Mouse (Mus musculus) G1E (cell line): ENCODE data around the gene Cda. TPM values are rescaled to one million over a fixed set of nuclear protein-coding genes. Genes with fewer than 3 reads are reported as not detected.

Experiments used
- ATAC-seq: 2 replicates; pipeline ENCODE4 v1.8.0; 2016; ENCODE audit warnings: mild to moderate bottlenecking; ENCODE audit not compliant: insufficient number of reproducible peaks, poor library complexity, low FRiP score, severe bottlenecking; ENCODE audit errors: extremely low read depth
- DNase-seq: peaks from one replicate; pipeline ENCODE4 v3.0.0; 2012; ENCODE audit warnings: low spot score
- H3K27me3 ChIP-seq: 2 replicates; pipeline ENCODE4 v1.6.1; 2012; ENCODE audit warnings: mild to moderate bottlenecking, low read length, inconsistent platforms; ENCODE audit not compliant: insufficient read depth
- H3K36me3 ChIP-seq: replicated peaks from 2 replicates; pipeline ENCODE3; 2012; ENCODE audit warnings: mild to moderate bottlenecking, inconsistent platforms
- H3K4me1 ChIP-seq: 2 replicates; pipeline ENCODE4 v1.6.1; 2012; ENCODE audit warnings: low read depth, low read length, inconsistent platforms, mixed read lengths; ENCODE audit not compliant: insufficient read depth
- H3K4me3 ChIP-seq: 2 replicates; pipeline ENCODE4 v1.5.1; 2012; ENCODE audit warnings: low read depth, mild to moderate bottlenecking, inconsistent platforms, low read length, moderate library complexity, mixed read lengths
- H3K9me3 ChIP-seq: replicated peaks from 2 replicates; pipeline ENCODE4 v1.6.1; 2012; ENCODE audit warnings: inconsistent platforms
- CTCF ChIP-seq: IDR thresholded peaks from 2 replicates; pipeline ENCODE4 v1.5.1; 2012; ENCODE audit warnings: low read depth, low read length, inconsistent platforms, mixed read lengths
- GATA1 ChIP-seq: IDR thresholded peaks from 2 replicates; pipeline ENCODE4 v1.6.1; 2012; ENCODE audit warnings: borderline replicate concordance, low read length, inconsistent platforms, mixed read lengths
- GATA2 ChIP-seq: IDR thresholded peaks from 2 replicates; pipeline ENCODE4 v1.6.1; 2012; ENCODE audit warnings: low read depth, low read length, inconsistent platforms, borderline replicate concordance
- POLR2AphosphoS5 ChIP-seq: IDR thresholded peaks from 2 replicates; pipeline ENCODE4 v1.6.1; 2012; ENCODE audit warnings: low read depth, low read length, inconsistent platforms; ENCODE audit not compliant: insufficient replicate concordance
- TAL1 ChIP-seq: conservative IDR thresholded peaks from 2 replicates; pipeline ENCODE4 v1.6.1; 2012; ENCODE audit warnings: low read depth, low read length, inconsistent platforms, mixed read lengths
- polyA plus RNA-seq: library from polyadenylated mRNA; stranded (reverse); fragments of >175 nt; gene quantifications from 2 replicates; pipeline ENCODE4 v1.2.3, GENCODE M21; 2012
- total RNA-seq, 2 experiments: library from RNA; stranded (forward) in 1 of 2; stranded (reverse) in 1 of 2; fragments of 200-1000 nt in 1 of 2; fragments of >200 nt in 1 of 2; fragmentation: Nextera tagmentation in 1 of 2; gene quantifications; 2 replicates each; pipeline ENCODE4 v1.2.3; 2014 to 2017

Cda gene
- total and polyA plus RNA-seq, 3 experiments = not detected

- peak; percentile 42; the same call in 1 of the 2 replicates for ATAC-seq
- Histone ChIP-seq H3K4me3 (no peak overlapping the region), H3K4me1 (peaks cover 15% of the 10 kb centered on the region), H3K27me3 (no peaks in the 10 kb centered on the region), H3K9me3 (no peaks in the 10 kb centered on the region), H3K36me3 (peaks cover 97% of the 10 kb centered on the region)
- peak; percentile 51 for DNase-seq
- peak; percentile 90 for TF ChIP-seq CTCF
- TF ChIP-seq TAL1 = no peak
Observed at GRCm38 (mm10) chr4:138311595-138311994, 56.2 kb downstream of the Cda start.

GRCm38 (mm10) chr4:138310311-138310910, 57.4 kb downstream of the Cda start:
- Histone ChIP-seq H3K4me1 (peaks cover 25% of the 10 kb centered on the region), H3K4me3 (no peak overlapping the region), H3K27me3 (no peaks in the 10 kb centered on the region), H3K9me3 (no peaks in the 10 kb centered on the region), H3K36me3 (peaks cover 95% of the 10 kb centered on the region)
- no peak for DNase-seq
- no peak for TF ChIP-seq TAL1
- no peak for TF ChIP-seq CTCF
- no peak for TF ChIP-seq GATA2
- no peak for TF ChIP-seq POLR2AphosphoS5
- no peak for TF ChIP-seq GATA1
- ATAC-seq = no peak

- H3K36me3 ChIP-seq = peaks cover 72% of the 10 kb centered on the region
- DNase-seq (peak; percentile 39), ATAC-seq (no peak)
- no peaks in the 10 kb centered on the region for H3K9me3 ChIP-seq
- no peak overlapping the region for H3K4me3 ChIP-seq
- TF ChIP-seq POLR2AphosphoS5 (no peak), GATA1 (no peak), CTCF (no peak), GATA2 (no peak), TAL1 (no peak)
- peaks cover 41% of the 10 kb centered on the region for H3K4me1 ChIP-seq
- no peaks in the 10 kb centered on the region for H3K27me3 ChIP-seq
Observed at GRCm38 (mm10) chr4:138307739-138308138, 60.1 kb downstream of the Cda start.

- DNase-seq (no peak), ATAC-seq (no peak)
- Histone ChIP-seq H3K27me3 (no peaks in the 10 kb centered on the region), H3K4me3 (no peak overlapping the region), H3K9me3 (no peaks in the 10 kb centered on the region), H3K36me3 (peaks cover 69% of the 10 kb centered on the region), H3K4me1 (peaks cover 45% of the 10 kb centered on the region)
- TF ChIP-seq POLR2AphosphoS5 (no peak), GATA1 (no peak), CTCF (no peak), TAL1 (no peak), GATA2 (no peak)
Observed at GRCm38 (mm10) chr4:138307025-138307424, 60.8 kb downstream of the Cda start.

- ATAC-seq (peak; percentile 100), DNase-seq (peak; percentile 99)
- Histone ChIP-seq H3K36me3 (peaks cover 44% of the 10 kb centered on the region), H3K4me3 (peak within 1 kb of the TSS; percentile 99), H3K9me3 (peaks cover 6% of the 10 kb centered on the region), H3K4me1 (peaks cover 45% of the 10 kb centered on the region), H3K27me3 (peaks cover 5% of the 10 kb centered on the region; the same call in 1 of the 2 replicates)
- TF ChIP-seq TAL1 = no peak
- no peak for TF ChIP-seq CTCF
- TF ChIP-seq GATA1 = no peak
- TF ChIP-seq POLR2AphosphoS5 = no peak
- TF ChIP-seq GATA2 = no peak
Observed at GRCm38 (mm10) chr4:138304340-138305104, 63.3 kb downstream of the Cda start, which contains the start of gene Ddost. Gene Ddost (plus strand): TSS chr4:138304730.

GRCm38 (mm10) chr4:138303742-138304141, 64.0 kb downstream of the Cda start:
- Histone ChIP-seq H3K4me3 (peak overlapping the region; percentile 99), H3K9me3 (peaks cover 6% of the 10 kb centered on the region), H3K4me1 (peaks cover 45% of the 10 kb centered on the region), H3K27me3 (peaks cover 11% of the 10 kb centered on the region; the same call in 1 of the 2 replicates), H3K36me3 (peaks cover 36% of the 10 kb centered on the region)
- TF ChIP-seq TAL1 = no peak
- ATAC-seq (no peak), DNase-seq (peak; percentile 33)

GRCm38 (mm10) chr4:138303011-138303410, 64.8 kb downstream of the Cda start:
- TF ChIP-seq CTCF (no peak), GATA2 (no peak), TAL1 (no peak), GATA1 (no peak), POLR2AphosphoS5 (no peak)
- H3K4me1 ChIP-seq = peaks cover 44% of the 10 kb centered on the region
- ATAC-seq (no peak), DNase-seq (no peak)
- H3K4me3 ChIP-seq = no peak overlapping the region; the same call in 1 of the 2 replicates
- peaks cover 29% of the 10 kb centered on the region for H3K36me3 ChIP-seq
- H3K27me3 ChIP-seq = peaks cover 14% of the 10 kb centered on the region
- H3K9me3 ChIP-seq = peaks cover 6% of the 10 kb centered on the region
